Mouse (Mus musculus) activated CD4-positive, CD25-positive, alpha-beta regulatory T cell, adult 4 months (primary cell): ENCODE results near the gene P2rx2. TPM values are rescaled to one million over a fixed set of nuclear protein-coding genes. Genes with fewer than 3 reads are reported as not detected.

Experiments
- ATAC-seq: one replicate; pipeline ENCODE4 v1.8.0; 2017
- polyA plus RNA-seq, 2 experiments: library from polyadenylated mRNA; unstranded; fragments of 100-300 nt; shearing (Covaris generic); gene quantifications; one replicate each; pipeline ENCODE4 v1.2.1; 2017

P2rx2 gene
- polyA plus RNA-seq, 2 experiments from 2014 or later = not detected

DNA sequence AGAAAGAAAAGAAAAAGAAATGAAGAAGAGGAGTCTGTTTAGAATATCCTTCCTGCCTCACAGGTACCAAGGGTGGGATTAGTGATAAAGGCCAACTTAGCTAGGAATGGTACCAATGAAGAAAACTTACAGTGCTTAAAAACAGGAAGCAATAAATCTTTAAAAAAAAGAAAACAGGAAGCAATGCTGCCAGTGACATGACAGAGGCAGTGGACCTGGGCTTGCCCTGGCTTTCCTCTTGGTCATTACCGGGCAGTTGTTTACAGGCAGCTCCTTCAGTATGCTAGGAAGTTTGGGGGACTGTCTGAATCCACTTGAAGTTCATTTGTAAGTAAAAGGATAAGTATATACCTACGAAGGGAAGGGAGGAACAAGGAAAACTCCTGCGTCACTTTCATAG lies 12.5 kb downstream of the P2rx2 start:
- ATAC-seq = no peak

DNA sequence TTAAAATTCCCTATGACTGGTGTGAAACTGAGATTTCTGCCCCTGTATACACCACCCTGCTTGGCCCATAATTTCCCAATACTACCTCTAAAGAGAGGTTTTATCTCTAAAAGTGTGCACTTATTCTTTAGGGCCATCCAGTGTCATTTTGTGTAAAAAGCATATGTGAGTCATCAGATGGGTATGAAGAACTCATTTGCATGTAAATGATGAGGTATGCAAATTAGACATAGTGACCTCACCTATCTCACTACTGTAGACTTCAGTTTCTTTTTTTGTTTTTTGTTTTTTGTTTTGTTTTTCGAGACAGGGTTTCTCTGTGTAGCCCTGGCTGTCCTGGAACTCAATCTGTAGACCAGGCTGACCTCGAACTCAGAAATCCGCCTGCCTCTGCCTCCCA lies 29.9 kb downstream of the P2rx2 start:
- ATAC-seq = no peak

DNA sequence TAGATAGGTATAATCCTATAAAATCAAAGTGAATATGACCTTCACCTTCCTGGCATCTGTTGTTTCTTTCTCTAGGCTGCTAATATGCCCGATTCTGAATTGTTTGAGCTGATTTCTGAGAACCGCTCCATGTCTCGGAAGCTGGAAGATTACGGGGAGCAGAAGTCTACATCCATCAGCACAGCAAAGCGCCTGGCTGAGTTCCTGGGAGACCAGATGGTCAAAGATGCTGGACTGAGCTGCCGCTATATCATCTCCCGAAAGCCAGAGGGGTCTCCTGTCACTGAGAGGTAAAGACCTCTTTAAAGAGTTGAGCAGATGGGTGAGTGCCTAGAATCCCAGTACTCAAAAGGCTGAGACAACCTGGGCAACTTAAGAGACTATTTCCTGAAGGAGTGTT lies 34.2 kb downstream of the P2rx2 start:
- ATAC-seq = no peak

DNA sequence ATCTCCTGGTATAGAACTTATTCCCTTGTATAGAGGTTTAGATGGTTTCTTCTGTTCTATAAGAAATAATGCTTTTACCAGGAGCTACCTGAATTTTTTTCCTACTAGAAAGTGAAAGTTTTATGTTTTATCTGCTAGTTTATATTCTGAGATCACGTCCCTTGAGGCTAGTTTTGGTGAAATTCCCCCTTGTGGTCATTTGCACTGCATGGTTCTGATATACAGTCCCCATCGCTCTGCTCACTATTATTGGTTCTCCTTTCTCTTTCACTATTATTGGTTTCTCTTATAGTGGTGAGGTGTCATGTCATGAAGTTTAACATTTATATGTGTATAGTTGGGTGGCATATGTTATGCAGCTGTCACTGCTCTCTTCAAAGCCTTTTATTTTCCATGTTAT lies 42.4 kb downstream of the P2rx2 start:
- peak; percentile 23 for ATAC-seq

DNA sequence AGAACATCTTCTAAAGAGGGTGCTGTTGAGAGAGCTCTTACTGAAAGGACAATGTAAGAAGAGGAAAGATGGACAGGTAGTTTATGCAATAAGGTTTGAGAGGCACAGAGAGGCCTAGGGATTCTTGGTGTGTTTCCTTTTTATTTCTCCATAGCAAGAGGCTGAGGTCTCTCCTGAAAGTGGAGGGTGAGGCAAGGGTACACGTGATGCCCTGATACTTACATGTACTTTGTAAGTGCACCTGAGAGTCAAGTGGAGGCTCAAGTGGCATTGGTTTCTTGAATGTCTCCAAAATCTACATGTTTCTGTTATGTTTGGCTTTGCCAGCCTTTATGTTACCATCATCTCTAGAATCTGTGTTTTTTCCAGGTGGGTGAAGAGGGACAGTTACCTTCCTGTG lies 46.4 kb downstream of the P2rx2 start:
- no peak for ATAC-seq

DNA sequence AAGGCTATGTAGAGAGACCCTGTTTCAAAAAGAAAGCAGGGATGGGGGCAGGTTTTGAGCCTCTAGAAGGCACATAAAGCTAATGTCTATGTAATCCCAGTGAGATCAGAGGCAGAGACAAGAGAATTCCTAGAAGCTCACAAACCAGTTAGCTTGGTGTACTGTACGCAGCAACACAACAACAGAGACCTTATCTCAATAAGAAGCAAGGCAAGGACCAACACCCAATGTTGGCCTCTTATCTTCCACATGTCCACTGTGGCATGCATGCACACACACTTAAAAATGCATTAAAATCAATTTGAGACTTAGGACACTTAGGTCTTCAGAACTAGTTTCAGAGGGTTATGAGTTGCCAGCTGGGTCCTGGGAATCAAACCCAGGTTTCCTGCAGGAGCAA lies 51.4 kb downstream of the P2rx2 start:
- ATAC-seq = no peak

Other genes with a start within 250 kb of the P2rx2 start
- gene Gm35315, start 248.8 kb downstream of the P2rx2 start, polyA plus RNA-seq = 1 to 10 TPM; 1.6 to 3.0 TPM
- 1 to 10 TPM in 1 of 2 experiments, under 1 TPM in 1; 0.63 to 1.6 TPM for gene Plcxd1, start 243.2 kb downstream of the P2rx2 start, polyA plus RNA-seq
- gene Gtpbp6, start 235.0 kb downstream of the P2rx2 start, polyA plus RNA-seq = 10 to 100 TPM; 11.6 to 11.7 TPM
- gene Zfp605, start 233.1 kb downstream of the P2rx2 start, polyA plus RNA-seq = 1 to 10 TPM; 3.5 to 4.6 TPM
- gene Chfr, start 207.4 kb downstream of the P2rx2 start, polyA plus RNA-seq = 10 to 100 TPM; 35.7 to 50.7 TPM
- 10 to 100 TPM; 18.0 to 20.7 TPM for gene Golga3, start 166.5 kb downstream of the P2rx2 start, polyA plus RNA-seq
- 10 to 100 TPM; 13.8 to 18.3 TPM for gene Ankle2, start 112.2 kb downstream of the P2rx2 start, polyA plus RNA-seq
- gene Pgam5, start 73.3 kb downstream of the P2rx2 start, polyA plus RNA-seq = 10 to 100 TPM; 28.0 to 30.1 TPM
- 1 to 10 TPM; 3.3 to 3.8 TPM for gene Pxmp2, start 57.0 kb downstream of the P2rx2 start, polyA plus RNA-seq
- 10 to 100 TPM in 1 of 2 experiments, 1 to 10 TPM in 1; 7.5 to 12.4 TPM for gene Pole, start 56.9 kb downstream of the P2rx2 start, polyA plus RNA-seq
- gene Lrcol1, start 1.5 kb upstream of the P2rx2 start, polyA plus RNA-seq = not detected
- gene Fbrsl1, start 105.3 kb upstream of the P2rx2 start, polyA plus RNA-seq = 1 to 10 TPM; 5.1 to 5.8 TPM
- 1 to 10 TPM; 3.1 to 4.0 TPM for gene Galnt9, start 201.1 kb upstream of the P2rx2 start, polyA plus RNA-seq